Mouse (Mus musculus): Measurements from ENCODE around the gene Fmn2. TPM values are rescaled to one million over a fixed set of nuclear protein-coding genes. Genes with fewer than 3 reads are reported as not detected.

Fmn2 gene
- polyA plus RNA-seq, 1 experiment from 2014 or later: 1.1 TPM

DNA sequence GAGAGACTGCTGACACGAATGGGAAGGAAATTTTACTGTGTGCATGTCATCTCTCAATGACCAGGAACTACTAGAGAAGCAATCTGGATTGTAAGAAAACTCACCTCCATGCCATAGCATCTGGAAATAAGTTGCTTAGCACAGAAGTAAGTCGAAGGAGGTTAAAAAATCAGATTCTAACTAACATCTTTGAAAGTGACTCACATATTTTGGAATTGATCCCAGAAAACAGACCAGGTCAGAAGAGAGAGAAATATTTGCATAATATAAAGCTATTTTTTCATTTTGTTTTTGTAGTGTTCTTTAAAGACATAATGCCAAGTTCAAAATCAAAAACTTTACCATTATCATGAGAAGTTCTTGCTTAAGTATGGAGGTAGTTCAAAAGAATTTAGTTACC is 187.7 kb downstream of the Fmn2 start:
- ATAC-seq (replicated peaks; ENCODE audit: insufficient number of reproducible peaks, low FRiP score, low TSS enrichment): no peak

DNA sequence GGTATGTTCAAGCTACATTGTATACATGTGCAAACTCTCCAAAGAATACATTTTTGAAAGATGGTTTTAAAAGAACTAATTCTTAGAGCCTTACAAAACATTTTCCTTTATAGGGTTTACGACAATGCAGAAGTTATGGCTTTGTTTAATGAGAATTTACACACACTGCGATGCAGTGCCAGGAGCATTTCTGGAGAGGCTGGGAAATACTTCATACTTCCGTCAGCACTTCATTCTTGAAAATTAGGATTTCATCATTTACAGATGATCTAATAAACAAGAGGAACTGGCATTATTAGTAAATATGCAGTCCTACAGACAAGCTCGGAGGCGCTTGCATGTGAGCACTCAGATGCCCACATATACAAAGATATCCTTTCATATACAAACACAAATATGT is 199.2 kb downstream of the Fmn2 start:
- 89% methylated on average over 5 of the region's 5 CpGs for WGBS (ENCODE audit: insufficient replicate concordance)
- Histone ChIP-seq H3K4me3 (ENCODE audit: low read depth, low read length) (no peak overlapping the region), H3K4me2 (no peak overlapping the region), H3K9me3 (replicated peaks; ENCODE audit: control insufficient read depth, low read length) (no peaks in the 10 kb centered on the region), H3K27me3 (ENCODE audit: control insufficient read depth, insufficient read depth, low read length) (no peaks in the 10 kb centered on the region), H3K27ac (ENCODE audit: low read depth, low read length) (no peak overlapping the region), H3K36me3 (ENCODE audit: control insufficient read depth, insufficient read depth, low read length) (no peaks in the 10 kb centered on the region), H3K9ac (ENCODE audit: low read depth, low read length) (no peak overlapping the region), H3K4me1 (ENCODE audit: control insufficient read depth, insufficient read depth, low read length) (no peaks in the 10 kb centered on the region)
- no peak for ATAC-seq (replicated peaks; ENCODE audit: insufficient number of reproducible peaks, low FRiP score, low TSS enrichment)

More for the DNA sequence above, 187.7 kb downstream of the Fmn2 start:
- H3K4me1 ChIP-seq (ENCODE audit: control insufficient read depth, insufficient read depth, low read length): no peaks in the 10 kb centered on the region
- H3K9ac ChIP-seq (ENCODE audit: low read depth, low read length): no peak overlapping the region
- WGBS (ENCODE audit: insufficient replicate concordance): 77% methylated on average over 2 of the region's 2 CpGs
- H3K9me3 ChIP-seq (replicated peaks; ENCODE audit: control insufficient read depth, low read length): no peaks in the 10 kb centered on the region
- H3K36me3 ChIP-seq (ENCODE audit: control insufficient read depth, insufficient read depth, low read length): no peaks in the 10 kb centered on the region
- H3K4me2 ChIP-seq: no peak overlapping the region
- H3K4me3 ChIP-seq (ENCODE audit: low read depth, low read length): no peak overlapping the region
- no peak overlapping the region for H3K27ac ChIP-seq (ENCODE audit: low read depth, low read length)
- no peaks in the 10 kb centered on the region for H3K27me3 ChIP-seq (ENCODE audit: control insufficient read depth, insufficient read depth, low read length)

- no peak overlapping the region for H3K27ac ChIP-seq (ENCODE audit: low read depth, low read length)
- no peaks in the 10 kb centered on the region for H3K27me3 ChIP-seq (ENCODE audit: control insufficient read depth, insufficient read depth, low read length)
- H3K4me1 ChIP-seq (ENCODE audit: control insufficient read depth, insufficient read depth, low read length): no peaks in the 10 kb centered on the region
- H3K9me3 ChIP-seq (replicated peaks; ENCODE audit: control insufficient read depth, low read length): no peaks in the 10 kb centered on the region
- ATAC-seq (replicated peaks; ENCODE audit: insufficient number of reproducible peaks, low FRiP score, low TSS enrichment): no peak
- H3K9ac ChIP-seq (ENCODE audit: low read depth, low read length): no peak overlapping the region
- H3K4me2 ChIP-seq: no peak overlapping the region
- H3K4me3 ChIP-seq (ENCODE audit: low read depth, low read length): no peak overlapping the region
- 81% methylated on average over 5 of the region's 5 CpGs for WGBS (ENCODE audit: insufficient replicate concordance)
- no peaks in the 10 kb centered on the region for H3K36me3 ChIP-seq (ENCODE audit: control insufficient read depth, insufficient read depth, low read length)
These were observed 200.2 kb downstream of the Fmn2 start for GRCm38 (mm10) chr1:174701835-174702234.

DNA sequence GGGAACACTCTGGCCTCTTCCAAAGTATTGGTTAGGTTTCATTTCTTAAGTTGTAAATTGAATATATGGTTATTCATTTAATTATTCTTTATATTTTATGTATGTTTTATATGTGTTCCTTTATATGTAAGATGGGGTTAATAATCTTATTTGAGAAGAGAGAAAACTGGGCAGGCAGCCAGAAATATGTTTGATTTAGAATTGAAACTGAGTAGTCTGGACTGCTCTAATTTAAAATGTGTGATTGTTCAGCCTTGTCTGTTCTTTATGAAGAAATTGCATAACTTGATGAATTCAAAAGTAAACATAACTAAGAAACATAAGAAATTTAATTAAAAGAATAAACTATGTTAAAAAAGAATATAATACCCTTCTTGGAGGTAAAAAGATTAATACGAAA is 202.3 kb downstream of the Fmn2 start:
- Histone ChIP-seq H3K9ac (ENCODE audit: low read depth, low read length) (no peak overlapping the region), H3K27me3 (ENCODE audit: control insufficient read depth, insufficient read depth, low read length) (no peaks in the 10 kb centered on the region), H3K4me1 (ENCODE audit: control insufficient read depth, insufficient read depth, low read length) (no peaks in the 10 kb centered on the region), H3K36me3 (ENCODE audit: control insufficient read depth, insufficient read depth, low read length) (no peaks in the 10 kb centered on the region), H3K9me3 (replicated peaks; ENCODE audit: control insufficient read depth, low read length) (no peaks in the 10 kb centered on the region), H3K4me2 (no peak overlapping the region), H3K4me3 (ENCODE audit: low read depth, low read length) (no peak overlapping the region), H3K27ac (ENCODE audit: low read depth, low read length) (no peak overlapping the region)
- ATAC-seq (replicated peaks; ENCODE audit: insufficient number of reproducible peaks, low FRiP score, low TSS enrichment): no peak
- WGBS (ENCODE audit: insufficient replicate concordance): 87% methylated on average over 1 of the region's 1 CpGs

- Histone ChIP-seq H3K9ac (ENCODE audit: low read depth, low read length) (no peak overlapping the region), H3K27me3 (ENCODE audit: control insufficient read depth, insufficient read depth, low read length) (no peaks in the 10 kb centered on the region), H3K4me2 (no peak overlapping the region), H3K36me3 (ENCODE audit: control insufficient read depth, insufficient read depth, low read length) (no peaks in the 10 kb centered on the region), H3K9me3 (replicated peaks; ENCODE audit: control insufficient read depth, low read length) (no peaks in the 10 kb centered on the region), H3K27ac (ENCODE audit: low read depth, low read length) (no peak overlapping the region), H3K4me1 (ENCODE audit: control insufficient read depth, insufficient read depth, low read length) (no peaks in the 10 kb centered on the region), H3K4me3 (ENCODE audit: low read depth, low read length) (no peak overlapping the region)
- 84% methylated on average over 12 of the region's 12 CpGs for WGBS (ENCODE audit: insufficient replicate concordance)
- ATAC-seq (replicated peaks; ENCODE audit: insufficient number of reproducible peaks, low FRiP score, low TSS enrichment): no peak
These were observed 218.3 kb downstream of the Fmn2 start for GRCm38 (mm10) chr1:174719729-174720458.

- H3K9me3 ChIP-seq (replicated peaks; ENCODE audit: control insufficient read depth, low read length): no peaks in the 10 kb centered on the region
- no peak overlapping the region for H3K4me2 ChIP-seq
- no peaks in the 10 kb centered on the region for H3K27me3 ChIP-seq (ENCODE audit: control insufficient read depth, insufficient read depth, low read length)
- no peak for ATAC-seq (replicated peaks; ENCODE audit: insufficient number of reproducible peaks, low FRiP score, low TSS enrichment)
- H3K4me1 ChIP-seq (ENCODE audit: control insufficient read depth, insufficient read depth, low read length): no peaks in the 10 kb centered on the region
- no peak overlapping the region for H3K27ac ChIP-seq (ENCODE audit: low read depth, low read length)
- no peak overlapping the region for H3K4me3 ChIP-seq (ENCODE audit: low read depth, low read length)
- WGBS (ENCODE audit: insufficient replicate concordance): 71% methylated on average over 3 of the region's 3 CpGs
- H3K36me3 ChIP-seq (ENCODE audit: control insufficient read depth, insufficient read depth, low read length): no peaks in the 10 kb centered on the region
- H3K9ac ChIP-seq (ENCODE audit: low read depth, low read length): no peak overlapping the region
These were observed 227.1 kb downstream of the Fmn2 start for GRCm38 (mm10) chr1:174728771-174729170.

DNA sequence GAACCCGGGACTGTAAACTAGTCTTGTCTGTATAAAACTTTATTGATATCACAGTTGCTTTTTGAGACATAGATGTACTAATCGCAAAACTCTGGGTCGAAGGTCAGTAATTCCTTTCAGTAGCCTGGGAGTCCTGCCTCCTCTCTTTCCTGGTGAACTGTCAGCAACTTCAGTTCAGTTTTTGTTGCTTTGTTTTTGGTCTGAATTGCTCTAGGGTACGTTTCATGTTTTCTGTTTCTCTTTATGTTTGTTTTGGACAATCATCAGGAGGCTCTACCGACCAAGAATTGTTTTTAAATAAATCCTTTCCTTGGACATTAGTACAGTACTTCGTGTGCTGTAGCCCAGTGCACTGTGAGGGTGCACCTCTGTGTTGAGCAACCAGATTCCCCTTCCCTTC is 231.1 kb downstream of the Fmn2 start:
- Histone ChIP-seq H3K36me3 (ENCODE audit: control insufficient read depth, insufficient read depth, low read length) (no peaks in the 10 kb centered on the region), H3K4me2 (no peak overlapping the region), H3K9me3 (replicated peaks; ENCODE audit: control insufficient read depth, low read length) (no peaks in the 10 kb centered on the region), H3K4me1 (ENCODE audit: control insufficient read depth, insufficient read depth, low read length) (no peaks in the 10 kb centered on the region), H3K4me3 (ENCODE audit: low read depth, low read length) (no peak overlapping the region), H3K9ac (ENCODE audit: low read depth, low read length) (no peak overlapping the region), H3K27ac (ENCODE audit: low read depth, low read length) (no peak overlapping the region), H3K27me3 (ENCODE audit: control insufficient read depth, insufficient read depth, low read length) (no peaks in the 10 kb centered on the region)
- no peak for ATAC-seq (replicated peaks; ENCODE audit: insufficient number of reproducible peaks, low FRiP score, low TSS enrichment)
- 72% methylated on average over 6 of the region's 6 CpGs for WGBS (ENCODE audit: insufficient replicate concordance)

DNA sequence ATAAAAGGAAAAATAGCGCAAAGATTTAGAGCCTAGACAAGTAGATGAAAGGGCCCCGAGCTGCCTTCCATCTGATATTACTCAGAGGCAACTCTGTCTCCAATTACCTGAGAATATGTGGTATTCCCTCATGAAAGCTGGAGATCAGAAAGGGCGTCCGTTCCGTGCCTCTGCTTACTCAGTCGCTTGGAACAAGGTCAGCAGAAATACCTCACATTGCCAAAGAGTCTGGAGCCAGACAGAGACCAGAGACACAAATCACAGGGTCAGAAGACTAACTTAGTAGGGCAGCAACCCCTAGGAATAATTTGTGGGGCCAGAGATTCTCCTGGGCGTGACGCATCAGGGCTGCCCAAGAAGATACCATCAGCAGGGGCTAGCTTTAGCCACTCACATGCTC is 237.3 kb downstream of the Fmn2 start:
- no peak overlapping the region for H3K9ac ChIP-seq (ENCODE audit: low read depth, low read length)
- H3K9me3 ChIP-seq (replicated peaks; ENCODE audit: control insufficient read depth, low read length): no peaks in the 10 kb centered on the region
- no peak for ATAC-seq (replicated peaks; ENCODE audit: insufficient number of reproducible peaks, low FRiP score, low TSS enrichment)
- H3K4me1 ChIP-seq (ENCODE audit: control insufficient read depth, insufficient read depth, low read length): no peaks in the 10 kb centered on the region
- H3K4me2 ChIP-seq: no peak overlapping the region
- H3K36me3 ChIP-seq (ENCODE audit: control insufficient read depth, insufficient read depth, low read length): no peaks in the 10 kb centered on the region
- no peak overlapping the region for H3K27ac ChIP-seq (ENCODE audit: low read depth, low read length)
- 84% methylated on average over 8 of the region's 8 CpGs for WGBS (ENCODE audit: insufficient replicate concordance)
- H3K27me3 ChIP-seq (ENCODE audit: control insufficient read depth, insufficient read depth, low read length): no peaks in the 10 kb centered on the region
- no peak overlapping the region for H3K4me3 ChIP-seq (ENCODE audit: low read depth, low read length)

DNA sequence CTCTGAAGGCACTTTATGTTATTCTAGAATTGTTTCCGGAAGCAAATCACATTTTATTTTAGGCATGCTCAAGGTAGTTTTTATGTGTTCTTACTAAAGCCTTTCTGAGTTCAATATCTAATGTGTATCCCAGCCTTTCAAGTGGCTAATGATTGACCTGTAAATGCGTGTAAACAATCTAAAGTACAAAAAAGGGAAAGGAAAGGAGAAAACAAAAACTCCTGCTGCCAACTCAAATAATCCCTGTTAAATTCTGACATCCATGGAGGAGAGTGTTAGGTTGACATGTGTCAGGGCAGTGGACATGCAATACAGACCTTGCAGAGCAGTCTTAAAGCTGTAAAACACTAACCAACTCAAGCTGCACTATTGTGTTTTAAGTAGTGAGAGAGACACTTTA is 241.0 kb downstream of the Fmn2 start:
- 72% methylated on average over 2 of the region's 2 CpGs for WGBS (ENCODE audit: insufficient replicate concordance)
- no peak overlapping the region for H3K9ac ChIP-seq (ENCODE audit: low read depth, low read length)
- H3K36me3 ChIP-seq (ENCODE audit: control insufficient read depth, insufficient read depth, low read length): no peaks in the 10 kb centered on the region
- no peaks in the 10 kb centered on the region for H3K27me3 ChIP-seq (ENCODE audit: control insufficient read depth, insufficient read depth, low read length)
- H3K4me2 ChIP-seq: no peak overlapping the region
- ATAC-seq (replicated peaks; ENCODE audit: insufficient number of reproducible peaks, low FRiP score, low TSS enrichment): no peak
- no peak overlapping the region for H3K27ac ChIP-seq (ENCODE audit: low read depth, low read length)
- no peak overlapping the region for H3K4me3 ChIP-seq (ENCODE audit: low read depth, low read length)
- H3K4me1 ChIP-seq (ENCODE audit: control insufficient read depth, insufficient read depth, low read length): no peaks in the 10 kb centered on the region
- H3K9me3 ChIP-seq (replicated peaks; ENCODE audit: control insufficient read depth, low read length): no peaks in the 10 kb centered on the region
